Mouse (Mus musculus) central nervous system, embryonic 11.5 days (tissue): ENCODE results near the gene Txnip. TPM values are rescaled to one million over a fixed set of nuclear protein-coding genes. Genes with fewer than 3 reads are reported as not detected.

Experiments used
- polyA plus RNA-seq: library from polyadenylated mRNA; depleted of rRNA; stranded (reverse); fragments of >200 nt; gene quantifications from 2 replicates; pipeline ENCODE4 v1.2.3, GENCODE M21; 2012; rRNA removed

Txnip gene
- 73.6 and 91.3 TPM in 2 replicates for polyA plus RNA-seq

GRCm38 (mm10) chr3:96557694-96558093 lies at the start of gene Txnip:
Gene Txnip (plus strand): TSS chr3:96557957.

GRCm38 (mm10) chr3:96524914-96525313 lies 32.8 kb upstream of the Txnip start, which contains the start of gene Hfe2:
Gene Hfe2 (plus strand): TSS chr3:96525172.

GRCm38 (mm10) chr3:96576690-96577541 lies 19.2 kb downstream of the Txnip start, which contains the start of gene Gm16253:
Gene Gm16253 (plus strand): TSS chr3:96576984.

GRCm38 (mm10) chr3:96593790-96594560 lies 36.2 kb downstream of the Txnip start, which contains the start of gene Polr3gl:
Gene Polr3gl (minus strand): TSS chr3:96594181.

GRCm38 (mm10) chr3:96596228-96596707 lies 38.5 kb downstream of the Txnip start, which contains the start of gene Ankrd34a:
Gene Ankrd34a (plus strand): TSS chr3:96596636.

GRCm38 (mm10) chr3:96600639-96601250 lies 43.0 kb downstream of the Txnip start, which contains the start of gene Lix1l:
Gene Lix1l (plus strand): TSS chr3:96601149.

Other genes starting within 250 kb of the Txnip start
- gene BC107364, start 105.7 kb upstream of the Txnip start, polyA plus RNA-seq = 0.15 TPM in 1 of 2 replicates, not detected in the other
- gene Hfe2, start 32.8 kb upstream of the Txnip start, polyA plus RNA-seq = 0.40 and 3.0 TPM in 2 replicates
- 0.14 TPM in 1 of 2 replicates, not detected in the other for gene Gm16253, start 19.0 kb downstream of the Txnip start, polyA plus RNA-seq
- 50.0 and 107 TPM in 2 replicates for gene Polr3gl, start 36.2 kb downstream of the Txnip start, polyA plus RNA-seq
- 0.90 and 1.5 TPM in 2 replicates for gene Ankrd34a, start 38.7 kb downstream of the Txnip start, polyA plus RNA-seq
- 54.6 and 65.6 TPM in 2 replicates for gene Lix1l, start 43.2 kb downstream of the Txnip start, polyA plus RNA-seq
- 100 and 226 TPM in 2 replicates for gene Rbm8a, start 72.0 kb downstream of the Txnip start, polyA plus RNA-seq
- gene Pex11b, start 77.4 kb downstream of the Txnip start, polyA plus RNA-seq = 31.8 and 42.4 TPM in 2 replicates
- 0.16 and 0.18 TPM in 2 replicates for gene Gm42957, start 77.5 kb downstream of the Txnip start, polyA plus RNA-seq
- gene Itga10, start 87.6 kb downstream of the Txnip start, polyA plus RNA-seq = 4.2 and 5.3 TPM in 2 replicates
- gene Ankrd35, start 112.2 kb downstream of the Txnip start, polyA plus RNA-seq = 0.38 and 0.61 TPM in 2 replicates
- gene Pias3, start 138.4 kb downstream of the Txnip start, polyA plus RNA-seq = 43.0 and 57.1 TPM in 2 replicates
- gene Nudt17, start 150.6 kb downstream of the Txnip start, polyA plus RNA-seq = 7.9 and 10.1 TPM in 2 replicates
- 49.4 and 49.7 TPM in 2 replicates for gene Polr3c, start 169.7 kb downstream of the Txnip start, polyA plus RNA-seq
- gene Rnf115, start 169.7 kb downstream of the Txnip start, polyA plus RNA-seq = 24.5 and 40.5 TPM in 2 replicates